Mouse (Mus musculus): ENCODE measurements around the gene Slc22a20. TPM values are rescaled to one million over a fixed set of nuclear protein-coding genes. Genes with fewer than 3 reads are reported as not detected.

Gene Slc22a20
- polyA plus RNA-seq, 1 experiment from 2014 or later: not detected

- Histone ChIP-seq H3K9me3 (ENCODE audit: control insufficient read depth, low read length) (no peaks in the 10 kb centered on the region), H3K4me1 (replicated peaks; ENCODE audit: control insufficient read depth, insufficient read depth, low read length) (0 out of 2 replicates have a peak, but pooled peaks cover 2% of the 10 kb centered on the region), H3K36me3 (ENCODE audit: control insufficient read depth, insufficient read depth, low read length) (peaks cover 6% of the 10 kb centered on the region; the same call in 1 of the 2 replicates), H3K4me2 (ENCODE audit: low read depth, low read length, severe bottlenecking) (no peak overlapping the region), H3K27me3 (ENCODE audit: control insufficient read depth, insufficient read depth, low read length) (no peaks in the 10 kb centered on the region), H3K4me3 (ENCODE audit: low read depth, low read length) (no peak overlapping the region), H3K9ac (ENCODE audit: low read length) (no peak overlapping the region), H3K27ac (ENCODE audit: low read depth, low read length) (no peak overlapping the region)
- WGBS: 91% methylated on average over 10 of the region's 10 CpGs
- ATAC-seq (replicated peaks; ENCODE audit: low FRiP score) (no peak), DNase-seq (ENCODE audit: low spot score) (no peak)
Observed at GRCm38 (mm10) chr19:5940656-5941055, 45.3 kb downstream of the Slc22a20 start.

DNA sequence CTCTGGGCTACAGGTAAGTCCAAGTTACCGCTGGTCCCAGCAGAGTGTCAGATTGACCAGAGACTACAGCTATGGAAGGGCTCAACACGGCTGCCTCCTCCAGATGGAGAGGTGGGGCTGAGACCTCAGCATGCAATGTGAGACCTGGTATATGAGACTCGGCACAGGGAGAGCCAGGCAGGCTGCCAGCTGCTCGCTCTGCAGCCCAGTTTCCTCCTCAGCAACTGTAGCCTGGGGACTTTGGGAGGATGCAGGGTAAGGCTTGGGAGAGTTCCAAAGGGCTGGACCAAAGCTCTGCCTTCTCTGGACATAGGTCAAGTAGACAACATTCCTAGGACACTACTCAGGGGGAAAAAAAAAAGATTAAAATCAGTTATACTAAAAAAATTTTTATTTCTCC is 45.8 kb downstream of the Slc22a20 start:
- Histone ChIP-seq H3K9ac (ENCODE audit: low read length) (no peak overlapping the region), H3K9me3 (ENCODE audit: control insufficient read depth, low read length) (no peaks in the 10 kb centered on the region), H3K27ac (ENCODE audit: low read depth, low read length) (no peak overlapping the region), H3K36me3 (ENCODE audit: control insufficient read depth, insufficient read depth, low read length) (peaks cover 6% of the 10 kb centered on the region; the same call in 1 of the 2 replicates), H3K4me3 (ENCODE audit: low read depth, low read length) (no peak overlapping the region), H3K4me2 (ENCODE audit: low read depth, low read length, severe bottlenecking) (no peak overlapping the region), H3K4me1 (replicated peaks; ENCODE audit: control insufficient read depth, insufficient read depth, low read length) (0 out of 2 replicates have a peak, but pooled peaks cover 2% of the 10 kb centered on the region), H3K27me3 (ENCODE audit: control insufficient read depth, insufficient read depth, low read length) (no peaks in the 10 kb centered on the region)
- DNase-seq (ENCODE audit: low spot score) (no peak), ATAC-seq (replicated peaks; ENCODE audit: low FRiP score) (no peak)
- 81% methylated on average over 4 of the region's 4 CpGs for WGBS

DNA sequence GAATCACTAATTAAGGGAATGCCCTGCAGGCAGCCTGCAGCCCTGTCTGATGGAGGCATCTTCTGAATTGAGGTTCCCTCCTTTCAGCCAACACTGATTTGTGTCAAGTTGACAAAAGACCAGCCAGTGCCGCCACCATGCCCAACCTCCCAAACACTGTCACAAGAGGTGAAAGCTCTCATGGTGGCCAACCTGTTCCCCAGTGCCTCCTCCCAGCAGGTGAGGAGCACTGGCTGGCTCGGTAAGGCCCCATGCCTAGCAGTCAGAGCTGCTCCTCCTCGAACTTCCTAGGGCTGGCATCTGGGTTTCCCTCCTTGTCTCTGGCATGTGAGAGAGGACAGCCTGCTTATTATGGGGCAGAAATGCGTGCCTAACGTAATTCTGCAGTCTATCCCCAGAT is 46.2 kb downstream of the Slc22a20 start:
- no peak overlapping the region for H3K9ac ChIP-seq (ENCODE audit: low read length)
- 0 out of 2 replicates have a peak, but pooled peaks cover 2% of the 10 kb centered on the region for H3K4me1 ChIP-seq (replicated peaks; ENCODE audit: control insufficient read depth, insufficient read depth, low read length)
- WGBS: 85% methylated on average over 5 of the region's 5 CpGs
- no peaks in the 10 kb centered on the region for H3K27me3 ChIP-seq (ENCODE audit: control insufficient read depth, insufficient read depth, low read length)
- H3K36me3 ChIP-seq (ENCODE audit: control insufficient read depth, insufficient read depth, low read length): peaks cover 6% of the 10 kb centered on the region; the same call in 1 of the 2 replicates
- no peak for ATAC-seq (replicated peaks; ENCODE audit: low FRiP score)
- DNase-seq (ENCODE audit: low spot score): no peak
- no peak overlapping the region for H3K27ac ChIP-seq (ENCODE audit: low read depth, low read length)
- no peak overlapping the region for H3K4me3 ChIP-seq (ENCODE audit: low read depth, low read length)
- H3K9me3 ChIP-seq (ENCODE audit: control insufficient read depth, low read length): no peaks in the 10 kb centered on the region
- H3K4me2 ChIP-seq (ENCODE audit: low read depth, low read length, severe bottlenecking): no peak overlapping the region

GRCm38 (mm10) chr19:5938516-5938915 is 47.4 kb downstream of the Slc22a20 start:
- Histone ChIP-seq H3K4me3 (ENCODE audit: low read depth, low read length) (no peak overlapping the region), H3K36me3 (ENCODE audit: control insufficient read depth, insufficient read depth, low read length) (peaks cover 6% of the 10 kb centered on the region; the same call in 1 of the 2 replicates), H3K9ac (ENCODE audit: low read length) (no peak overlapping the region), H3K4me2 (ENCODE audit: low read depth, low read length, severe bottlenecking) (no peak overlapping the region), H3K27me3 (ENCODE audit: control insufficient read depth, insufficient read depth, low read length) (no peaks in the 10 kb centered on the region), H3K9me3 (ENCODE audit: control insufficient read depth, low read length) (no peaks in the 10 kb centered on the region), H3K27ac (ENCODE audit: low read depth, low read length) (no peak overlapping the region), H3K4me1 (replicated peaks; ENCODE audit: control insufficient read depth, insufficient read depth, low read length) (0 out of 2 replicates have a peak, but pooled peaks cover 2% of the 10 kb centered on the region)
- 89% methylated on average over 6 of the region's 6 CpGs for WGBS
- DNase-seq (ENCODE audit: low spot score) (no peak), ATAC-seq (replicated peaks; ENCODE audit: low FRiP score) (no peak)

GRCm38 (mm10) chr19:5937836-5938406 is 48.0 kb downstream of the Slc22a20 start:
- ATAC-seq (replicated peaks; ENCODE audit: low FRiP score) (no peak), DNase-seq (ENCODE audit: low spot score) (no peak)
- no peaks in the 10 kb centered on the region for H3K9me3 ChIP-seq (ENCODE audit: control insufficient read depth, low read length)
- no peaks in the 10 kb centered on the region for H3K27me3 ChIP-seq (ENCODE audit: control insufficient read depth, insufficient read depth, low read length)
- WGBS: 45% methylated on average over 14 of the region's 14 CpGs
- H3K9ac ChIP-seq (ENCODE audit: low read length): no peak overlapping the region
- 0 out of 2 replicates have a peak, but pooled peaks cover 2% of the 10 kb centered on the region for H3K4me1 ChIP-seq (replicated peaks; ENCODE audit: control insufficient read depth, insufficient read depth, low read length)
- no peak overlapping the region for H3K4me3 ChIP-seq (ENCODE audit: low read depth, low read length)
- peaks cover 6% of the 10 kb centered on the region; the same call in 1 of the 2 replicates for H3K36me3 ChIP-seq (ENCODE audit: control insufficient read depth, insufficient read depth, low read length)
- no peak overlapping the region for H3K27ac ChIP-seq (ENCODE audit: low read depth, low read length)
- H3K4me2 ChIP-seq (ENCODE audit: low read depth, low read length, severe bottlenecking): no peak overlapping the region

DNA sequence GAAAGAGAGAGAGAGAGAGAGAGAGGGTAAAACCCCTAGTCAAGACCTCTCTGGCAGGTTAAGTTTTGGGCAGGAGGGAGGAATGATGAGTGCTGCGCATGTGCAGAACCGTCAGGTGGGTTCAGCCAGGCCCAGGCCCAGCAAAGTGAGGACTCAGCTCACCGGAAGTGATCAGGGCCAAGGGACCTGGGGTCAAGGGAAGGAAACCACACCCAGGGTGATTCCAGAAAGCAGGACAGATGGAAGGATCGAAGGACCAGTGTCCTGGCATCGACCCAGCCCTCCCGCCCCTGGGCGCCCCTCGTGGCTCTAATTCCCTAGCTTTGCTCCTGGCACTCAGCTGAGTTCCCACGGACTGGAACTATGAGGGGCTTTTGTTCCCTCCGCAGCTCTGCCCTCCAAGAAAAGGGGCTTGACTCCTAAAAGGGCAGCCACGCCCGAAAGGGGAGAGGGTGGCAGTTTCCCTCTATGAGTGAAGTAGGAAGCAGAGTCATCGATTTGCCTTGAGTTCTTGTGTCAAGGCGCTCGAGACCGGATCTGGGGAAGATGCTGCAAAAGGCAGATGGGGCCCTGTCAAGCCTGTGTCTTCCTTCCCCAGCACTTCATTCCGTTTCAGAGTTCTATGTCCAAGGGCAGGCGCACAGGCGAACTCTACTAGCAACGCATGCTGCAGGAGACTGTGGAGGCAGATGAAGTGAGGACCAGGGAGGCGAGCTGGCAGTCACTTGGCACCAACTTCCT is 48.7 kb downstream of the Slc22a20 start:
- Histone ChIP-seq H3K9ac (ENCODE audit: low read length) (no peak overlapping the region), H3K4me1 (replicated peaks; ENCODE audit: control insufficient read depth, insufficient read depth, low read length) (0 out of 2 replicates have a peak, but pooled peaks cover 2% of the 10 kb centered on the region), H3K27me3 (ENCODE audit: control insufficient read depth, insufficient read depth, low read length) (no peaks in the 10 kb centered on the region), H3K4me3 (ENCODE audit: low read depth, low read length) (no peak overlapping the region), H3K9me3 (ENCODE audit: control insufficient read depth, low read length) (no peaks in the 10 kb centered on the region), H3K27ac (ENCODE audit: low read depth, low read length) (no peak overlapping the region), H3K4me2 (ENCODE audit: low read depth, low read length, severe bottlenecking) (no peak overlapping the region), H3K36me3 (ENCODE audit: control insufficient read depth, insufficient read depth, low read length) (peaks cover 6% of the 10 kb centered on the region; the same call in 1 of the 2 replicates)
- WGBS: 79% methylated on average over 21 of the region's 21 CpGs
- DNase-seq (ENCODE audit: low spot score): no peak
- ATAC-seq (replicated peaks; ENCODE audit: low FRiP score): no peak

- Histone ChIP-seq H3K9ac (ENCODE audit: low read length) (no peak overlapping the region), H3K27me3 (ENCODE audit: control insufficient read depth, insufficient read depth, low read length) (no peaks in the 10 kb centered on the region), H3K27ac (ENCODE audit: low read depth, low read length) (no peak overlapping the region), H3K9me3 (ENCODE audit: control insufficient read depth, low read length) (no peaks in the 10 kb centered on the region), H3K36me3 (ENCODE audit: control insufficient read depth, insufficient read depth, low read length) (peaks cover 6% of the 10 kb centered on the region; the same call in 1 of the 2 replicates), H3K4me3 (ENCODE audit: low read depth, low read length) (no peak overlapping the region), H3K4me2 (ENCODE audit: low read depth, low read length, severe bottlenecking) (no peak overlapping the region), H3K4me1 (replicated peaks; ENCODE audit: control insufficient read depth, insufficient read depth, low read length) (0 out of 2 replicates have a peak, but pooled peaks cover 2% of the 10 kb centered on the region)
- ATAC-seq (replicated peaks; ENCODE audit: low FRiP score): no peak
- WGBS: 88% methylated on average over 5 of the region's 5 CpGs
- DNase-seq (ENCODE audit: low spot score): no peak
Observed at GRCm38 (mm10) chr19:5935691-5936090, 50.3 kb downstream of the Slc22a20 start.

- Histone ChIP-seq H3K4me1 (replicated peaks; ENCODE audit: control insufficient read depth, insufficient read depth, low read length) (0 out of 2 replicates have a peak, but pooled peaks cover 2% of the 10 kb centered on the region), H3K4me3 (ENCODE audit: low read depth, low read length) (no peak overlapping the region), H3K9me3 (ENCODE audit: control insufficient read depth, low read length) (no peaks in the 10 kb centered on the region), H3K4me2 (ENCODE audit: low read depth, low read length, severe bottlenecking) (no peak overlapping the region), H3K27me3 (ENCODE audit: control insufficient read depth, insufficient read depth, low read length) (no peaks in the 10 kb centered on the region), H3K36me3 (ENCODE audit: control insufficient read depth, insufficient read depth, low read length) (peaks cover 6% of the 10 kb centered on the region; the same call in 1 of the 2 replicates), H3K9ac (ENCODE audit: low read length) (no peak overlapping the region), H3K27ac (ENCODE audit: low read depth, low read length) (no peak overlapping the region)
- ATAC-seq (replicated peaks; ENCODE audit: low FRiP score): no peak
- no peak for DNase-seq (ENCODE audit: low spot score)
- 81% methylated on average over 3 of the region's 3 CpGs for WGBS
Observed at GRCm38 (mm10) chr19:5935266-5935665, 50.7 kb downstream of the Slc22a20 start.
